Mouse (Mus musculus) CH12.LX (cell line): Measurements from ENCODE around the gene Arhgap42. TPM values are rescaled to one million over a fixed set of nuclear protein-coding genes. Genes with fewer than 3 reads are reported as not detected.

Experiments used
- DNase-seq: peaks from one replicate; pipeline ENCODE4 v3.0.0-alpha.2; 2013; ENCODE audit errors: extremely low read depth
- H3K27ac ChIP-seq: 2 replicates; pipeline ENCODE4 v1.5.1; 2012; ENCODE audit warnings: low read depth, mild to moderate bottlenecking, control low read depth, moderate library complexity; ENCODE audit not compliant: insufficient read depth
- H3K27me3 ChIP-seq: replicated peaks from 2 replicates; pipeline ENCODE3; 2012; ENCODE audit warnings: inconsistent platforms
- H3K36me3 ChIP-seq, 2 experiments: replicated peaks in 1 of 2; 2 replicates each; pipeline versions ENCODE3 to v1.6.1; 2012; ENCODE audit warnings: inconsistent platforms in 1 of 2, low read length in 1 of 2, mild to moderate bottlenecking in 1 of 2, mixed read lengths in 1 of 2, moderate library complexity in 1 of 2; ENCODE audit not compliant: control insufficient read depth in 1 of 2, insufficient read depth in 1 of 2
- H3K4me1 ChIP-seq, 2 experiments: 2 replicates each; pipeline ENCODE4 v1.6.1; 2012; ENCODE audit warnings: inconsistent platforms in 1 of 2, moderate library complexity in 1 of 2; ENCODE audit not compliant: insufficient read depth in 2 of 2, control insufficient read depth in 1 of 2
- H3K4me2 ChIP-seq: 2 replicates; pipeline ENCODE4 v1.6.1; 2012; ENCODE audit warnings: low read depth, mild to moderate bottlenecking, control low read depth; ENCODE audit not compliant: poor library complexity, insufficient read depth, severe bottlenecking
- H3K4me3 ChIP-seq, 3 experiments: fragments of 150-350 bp in 1 of 3; sonication (generic) in 1 of 3; replicated peaks in 1 of 3; 2 replicates each; pipeline versions ENCODE3 to v1.5.1; 2011 to 2012; ENCODE audit warnings: low read depth in 2 of 3, low read length in 2 of 3, mild to moderate bottlenecking in 2 of 3, moderate library complexity in 2 of 3, control low read depth in 1 of 3, improper control_type of control experiment in 1 of 3, inconsistent platforms in 1 of 3, mixed read lengths in 1 of 3; ENCODE audit not compliant: poor library complexity in 1 of 3
- H3K79me2 ChIP-seq: replicated peaks from 2 replicates; pipeline ENCODE4 v1.6.1; 2012; ENCODE audit warnings: mild to moderate bottlenecking, moderate library complexity; ENCODE audit not compliant: control insufficient read depth, poor library complexity, insufficient read depth, severe bottlenecking; ENCODE audit errors: extremely low read depth
- H3K9ac ChIP-seq: 2 replicates; pipeline ENCODE4 v1.6.1; 2012; ENCODE audit warnings: low read depth, mild to moderate bottlenecking, control low read depth, moderate library complexity; ENCODE audit not compliant: insufficient read depth
- H3K9me3 ChIP-seq: replicated peaks from 2 replicates; pipeline ENCODE3; 2012; ENCODE audit warnings: low read length, inconsistent platforms, mixed read lengths
- CHD1 ChIP-seq: IDR thresholded peaks from 2 replicates; pipeline ENCODE4 v1.6.1; 2012; ENCODE audit warnings: low read depth, low read length, improper control_type of control experiment, inconsistent platforms
- CHD2 ChIP-seq: IDR thresholded peaks from 2 replicates; pipeline ENCODE4 v1.6.1; 2011; ENCODE audit warnings: low read length, improper control_type of control experiment
- CTCF ChIP-seq, 2 experiments: IDR thresholded peaks in 1 of 2; conservative IDR thresholded peaks in 1 of 2; 2 replicates each; pipeline ENCODE4 v1.5.1; 2011 to 2012; ENCODE audit warnings: low read depth in 2 of 2, low read length in 2 of 2, improper control_type of control experiment in 1 of 2, inconsistent platforms in 1 of 2, mild to moderate bottlenecking in 1 of 2, moderate library complexity in 1 of 2
- IRF4 ChIP-seq: IDR thresholded peaks from 2 replicates; pipeline ENCODE4 v1.6.1; 2014; ENCODE audit warnings: low read depth, mild to moderate bottlenecking, inconsistent platforms, low read length, improper control_type of control experiment
- JUN ChIP-seq: IDR thresholded peaks from 2 replicates; pipeline ENCODE4 v1.6.1; 2011; ENCODE audit warnings: low read depth, mild to moderate bottlenecking, low read length, improper control_type of control experiment, moderate library complexity; ENCODE audit not compliant: insufficient read depth
- MAZ ChIP-seq: IDR thresholded peaks from 2 replicates; pipeline ENCODE4 v1.6.1; 2012; ENCODE audit warnings: low read depth, mild to moderate bottlenecking, inconsistent platforms, low read length, improper control_type of control experiment, moderate library complexity
- MEF2A ChIP-seq: IDR thresholded peaks from 2 replicates; pipeline ENCODE4 v1.6.1; 2014; ENCODE audit warnings: low read depth, mild to moderate bottlenecking, inconsistent platforms, low read length, improper control_type of control experiment, borderline replicate concordance
- MXI1 ChIP-seq: IDR thresholded peaks from 2 replicates; pipeline ENCODE4 v1.6.1; 2011; ENCODE audit warnings: mild to moderate bottlenecking, low read depth, low read length, improper control_type of control experiment
- NELFE ChIP-seq: IDR thresholded peaks from 2 replicates; pipeline ENCODE4 v1.6.1; 2011; ENCODE audit warnings: low read depth, low read length, improper control_type of control experiment
- POLR2AphosphoS2 ChIP-seq: IDR thresholded peaks from 2 replicates; pipeline ENCODE4 v1.6.1; 2011; ENCODE audit warnings: low read depth, low read length, improper control_type of control experiment
- SIN3A ChIP-seq: IDR thresholded peaks from 2 replicates; pipeline ENCODE4 v1.6.1; 2012; ENCODE audit warnings: low read length, improper control_type of control experiment, inconsistent platforms
- UBTF ChIP-seq: IDR thresholded peaks from 2 replicates; pipeline ENCODE4 v1.6.1; 2012; ENCODE audit warnings: low read depth, mild to moderate bottlenecking, inconsistent platforms, low read length, improper control_type of control experiment, moderate library complexity
- USF1 ChIP-seq: IDR thresholded peaks from 2 replicates; pipeline ENCODE4 v1.6.1; 2014; ENCODE audit warnings: low read depth, mild to moderate bottlenecking, inconsistent platforms, low read length, improper control_type of control experiment
- ZMIZ1 ChIP-seq: IDR thresholded peaks from 2 replicates; pipeline ENCODE4 v1.6.1; 2012; ENCODE audit warnings: low read depth, mild to moderate bottlenecking, inconsistent platforms, low read length, improper control_type of control experiment
- ZNF384 ChIP-seq: IDR thresholded peaks from 2 replicates; pipeline ENCODE4 v1.6.1; 2012; ENCODE audit warnings: low read depth, low read length, improper control_type of control experiment, inconsistent platforms
- dilution Hi-C: fragments of 300-500 bp; cut with MboI; formaldehyde crosslinking; loops from 2 replicates; pipeline ENCODE4 v1.14.3; 2020; ENCODE audit warnings: low sequenced_read_pairs; ENCODE audit not compliant: extremely low pct_unique_long_range_greater_than_20kb, extremely low pct_ligation_motif_present
- in situ Hi-C: fragments of 300-500 bp; cut with MboI; formaldehyde crosslinking; loops from 3 replicates; pipeline ENCODE4 v1.14.3; 2019; ENCODE audit warnings: low sequenced_read_pairs, low pct_ligation_motif_present, low pct_unique_long_range_greater_than_20kb, mixed read lengths
- polyA plus RNA-seq: library from polyadenylated mRNA; unstranded; fragments of >175 nt; gene quantifications from 2 replicates; pipeline ENCODE4 v1.2.1, GENCODE M21; 2012; ENCODE audit warnings: low read depth; ENCODE audit not compliant: insufficient read length
- total RNA-seq, 2 experiments: library from RNA; depleted of rRNA; stranded (reverse); fragments of 300-350 nt in 1 of 2; fragments of >200 nt in 1 of 2; gene quantifications; 2 replicates each; pipeline ENCODE4 v1.2.3; 2012 to 2014

Gene Arhgap42
- total and polyA plus RNA-seq, 3 experiments: not detected

- Histone ChIP-seq H3K4me3 (no peak overlapping the region), H3K27ac (no peak overlapping the region), H3K4me2 (no peak overlapping the region), H3K79me2 (no peaks in the 10 kb centered on the region), H3K9me3 (peaks cover 16% of the 10 kb centered on the region), H3K27me3 (no peaks in the 10 kb centered on the region), H3K9ac (no peak overlapping the region), H3K4me1 (no peaks in the 10 kb centered on the region), H3K36me3 (no peaks in the 10 kb centered on the region)
- DNase-seq: no peak
- dilution Hi-C loops: no loop called here
- in situ Hi-C loops: no loop called here
- no peak for TF ChIP-seq MEF2A
- TF ChIP-seq MAZ: no peak
- no peak for TF ChIP-seq POLR2AphosphoS2
- TF ChIP-seq CTCF (conservative IDR thresholded peaks at IDR 0.05 in 1 of 2, IDR thresholded peaks at IDR 0.05 in 1 of 2; ENCODE audit: low read depth in 2 of 2, low read length in 2 of 2): no peak
- no peak for TF ChIP-seq UBTF
- TF ChIP-seq IRF4: no peak
- TF ChIP-seq ZMIZ1: no peak
Measured at GRCm38 (mm10) chr9:9173091-9173490, 65.8 kb downstream of the Arhgap42 start.

- Histone ChIP-seq H3K4me2 (no peak overlapping the region), H3K36me3 (no peaks in the 10 kb centered on the region), H3K4me3 (no peak overlapping the region), H3K4me1 (no peaks in the 10 kb centered on the region), H3K9me3 (peaks cover 17% of the 10 kb centered on the region), H3K27ac (no peak overlapping the region), H3K9ac (no peak overlapping the region)
- dilution Hi-C loops (no loop called here), in situ Hi-C loops (no loop called here)
- DNase-seq: no peak
- no peak for TF ChIP-seq NELFE
- TF ChIP-seq IRF4: no peak
- TF ChIP-seq POLR2AphosphoS2: no peak
- no peak for TF ChIP-seq ZMIZ1
- no peak for TF ChIP-seq ZNF384
- no peak for TF ChIP-seq JUN
- no peak for TF ChIP-seq CHD1
- TF ChIP-seq SIN3A: no peak
- TF ChIP-seq CHD2: no peak
- TF ChIP-seq USF1: no peak
- no peak for TF ChIP-seq MXI1
- TF ChIP-seq, all 38 proteins: peak for 0
- Histone ChIP-seq H3K79me2 (no peaks in the 10 kb centered on the region), H3K27me3 (no peaks in the 10 kb centered on the region)
Measured at GRCm38 (mm10) chr9:9171146-9171816, 67.6 kb downstream of the Arhgap42 start.
